Mouse (Mus musculus): ENCODE measurements around the gene Tmf1. TPM values are rescaled to one million over a fixed set of nuclear protein-coding genes. Genes with fewer than 3 reads are reported as not detected.

The Tmf1 gene
- total and polyA plus RNA-seq, 3 experiments = 12.7 to 26.4 (median 22.3) TPM

GRCm38 (mm10) chr6:97224505-97224904 is 45.6 kb upstream of the Tmf1 start:
- Histone ChIP-seq H3K4me1 (ENCODE audit: control insufficient read depth in 1 of 2, insufficient read depth in 2 of 2) (peaks cover 8 to 55% of the 10 kb centered on the region in 2 experiments), H3K27me3 (replicated peaks) (no peaks in the 10 kb centered on the region), H3K4me2 (ENCODE audit: insufficient read depth, low read depth, poor library complexity, severe bottlenecking) (no peak overlapping the region), H3K79me2 (replicated peaks; ENCODE audit: control insufficient read depth, extremely low read depth, insufficient read depth, poor library complexity, severe bottlenecking) (peaks cover 22% of the 10 kb centered on the region), H3K4me3 (replicated peaks in 1 of 3; ENCODE audit: low read depth in 2 of 3, low read length in 2 of 3, poor library complexity in 1 of 3) (no peak overlapping the region), H3K27ac (ENCODE audit: insufficient read depth, low read depth) (no peak overlapping the region), H3K36me3 (replicated peaks in 1 of 2; ENCODE audit: control insufficient read depth in 1 of 2, insufficient read depth in 1 of 2, low read length in 1 of 2) (peaks cover 20 to 68% of the 10 kb centered on the region in 2 experiments), H3K9ac (ENCODE audit: insufficient read depth, low read depth) (no peak overlapping the region), H3K9me3 (replicated peaks; ENCODE audit: low read length) (no peaks in the 10 kb centered on the region)
- dilution Hi-C loops (cut with MboI; ENCODE audit: extremely low pct_ligation_motif_present, extremely low pct_unique_long_range_greater_than_20kb, low sequenced_read_pairs) = no loop called here
- TF ChIP-seq PAX5 (IDR thresholded peaks at IDR 0.05; ENCODE audit: low read length) (no peak), E2F4 (IDR thresholded peaks at IDR 0.05; ENCODE audit: insufficient replicate concordance, low read depth, low read length) (no peak), USF2 (conservative IDR thresholded peaks at IDR 0.05; ENCODE audit: low read depth, low read length) (no peak), RAD21 (IDR thresholded peaks at IDR 0.05; ENCODE audit: low read depth, low read length) (no peak), POLR2A (IDR thresholded peaks at IDR 0.05; ENCODE audit: low read depth, low read length) (no peak), UBTF (IDR thresholded peaks at IDR 0.05; ENCODE audit: low read depth, low read length) (no peak)
- DNase-seq (ENCODE audit: extremely low read depth) = no peak
- in situ Hi-C loops (cut with MboI; ENCODE audit: low pct_ligation_motif_present, low pct_unique_long_range_greater_than_20kb, low sequenced_read_pairs) = loop anchor here (25.0 kb wide), 1 partner anchor 613 kb away; no protein-coding TSS in a partner anchor

DNA sequence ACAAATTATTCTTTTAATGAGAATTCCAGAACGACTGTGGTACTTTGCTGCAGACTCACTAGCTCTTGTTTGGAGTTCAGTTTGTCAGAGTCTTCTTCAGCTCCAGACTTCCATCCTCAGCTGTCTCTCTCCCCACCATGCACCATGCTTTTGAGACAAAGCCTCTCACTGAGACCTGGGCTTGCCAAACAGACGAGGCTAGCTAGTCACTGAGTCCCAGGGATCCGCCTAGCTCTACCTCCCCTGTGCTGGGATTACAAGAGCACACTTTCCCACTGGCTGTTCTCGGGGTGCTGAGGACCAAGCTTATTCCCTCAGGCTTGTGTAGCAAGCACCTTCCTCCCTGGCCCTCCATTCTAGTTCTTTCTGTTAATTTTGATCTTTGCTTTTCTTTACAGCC is 44.6 kb upstream of the Tmf1 start:
- Histone ChIP-seq H3K9me3 (replicated peaks; ENCODE audit: low read length) (no peaks in the 10 kb centered on the region), H3K9ac (ENCODE audit: insufficient read depth, low read depth) (no peak overlapping the region), H3K79me2 (replicated peaks; ENCODE audit: control insufficient read depth, extremely low read depth, insufficient read depth, poor library complexity, severe bottlenecking) (peaks cover 28% of the 10 kb centered on the region), H3K4me2 (ENCODE audit: insufficient read depth, low read depth, poor library complexity, severe bottlenecking) (no peak overlapping the region), H3K36me3 (replicated peaks in 1 of 2; ENCODE audit: control insufficient read depth in 1 of 2, insufficient read depth in 1 of 2, low read length in 1 of 2) (peaks cover 15 to 67% of the 10 kb centered on the region in 2 experiments), H3K27ac (ENCODE audit: insufficient read depth, low read depth) (0 out of 2 replicates have a peak overlapping the region, but pooled peaks have one; percentile 2), H3K27me3 (replicated peaks) (no peaks in the 10 kb centered on the region), H3K4me1 (ENCODE audit: control insufficient read depth in 1 of 2, insufficient read depth in 2 of 2) (peaks cover 8 to 56% of the 10 kb centered on the region in 2 experiments), H3K4me3 (replicated peaks in 1 of 3; ENCODE audit: low read depth in 2 of 3, low read length in 2 of 3, poor library complexity in 1 of 3) (peak overlapping the region in 1 of 3 experiments; percentile 6)
- TF ChIP-seq PAX5 (IDR thresholded peaks at IDR 0.05; ENCODE audit: low read length) (no peak), ZMIZ1 (IDR thresholded peaks at IDR 0.05; ENCODE audit: low read depth, low read length) (no peak), NELFE (IDR thresholded peaks at IDR 0.05; ENCODE audit: low read depth, low read length) (no peak), TBP (conservative IDR thresholded peaks at IDR 0.05; ENCODE audit: low read depth, low read length) (no peak), POLR2A (IDR thresholded peaks at IDR 0.05; ENCODE audit: low read depth, low read length) (no peak), EP300 (IDR thresholded peaks at IDR 0.05; ENCODE audit: low read length) (no peak), MXI1 (IDR thresholded peaks at IDR 0.05; ENCODE audit: low read depth, low read length) (no peak), CTCF (conservative IDR thresholded peaks at IDR 0.05 in 1 of 2, IDR thresholded peaks at IDR 0.05 in 1 of 2; ENCODE audit: low read depth in 2 of 2, low read length in 2 of 2) (no peak), MEF2A (IDR thresholded peaks at IDR 0.05; ENCODE audit: borderline replicate concordance, low read depth, low read length) (no peak), UBTF (IDR thresholded peaks at IDR 0.05; ENCODE audit: low read depth, low read length) (no peak), CHD1 (IDR thresholded peaks at IDR 0.05; ENCODE audit: low read depth, low read length) (no peak), JUN (IDR thresholded peaks at IDR 0.05; ENCODE audit: insufficient read depth, low read depth, low read length) (no peak), RAD21 (IDR thresholded peaks at IDR 0.05; ENCODE audit: low read depth, low read length) (no peak), ZKSCAN1 (IDR thresholded peaks at IDR 0.05; ENCODE audit: borderline replicate concordance, low read depth, low read length) (no peak)
- dilution Hi-C loops (cut with MboI; ENCODE audit: extremely low pct_ligation_motif_present, extremely low pct_unique_long_range_greater_than_20kb, low sequenced_read_pairs) (no loop called here), in situ Hi-C loops (cut with MboI; ENCODE audit: low pct_ligation_motif_present, low pct_unique_long_range_greater_than_20kb, low sequenced_read_pairs) (loop anchor here (25.0 kb wide), 1 partner anchor 614 kb away; no protein-coding TSS in a partner anchor)
- no peak for DNase-seq (ENCODE audit: extremely low read depth)

All from CH12.LX (cell line).